Mouse (Mus musculus) neural tube, embryonic 10.5 days (tissue): ENCODE data around the gene Patj.

Source experiments
- DNase-seq: peaks from one replicate; pipeline ENCODE4 v3.0.0-alpha.2; 2017; ENCODE audit warnings: low spot score; ENCODE audit errors: extremely low spot score

Gene Patj

DNA sequence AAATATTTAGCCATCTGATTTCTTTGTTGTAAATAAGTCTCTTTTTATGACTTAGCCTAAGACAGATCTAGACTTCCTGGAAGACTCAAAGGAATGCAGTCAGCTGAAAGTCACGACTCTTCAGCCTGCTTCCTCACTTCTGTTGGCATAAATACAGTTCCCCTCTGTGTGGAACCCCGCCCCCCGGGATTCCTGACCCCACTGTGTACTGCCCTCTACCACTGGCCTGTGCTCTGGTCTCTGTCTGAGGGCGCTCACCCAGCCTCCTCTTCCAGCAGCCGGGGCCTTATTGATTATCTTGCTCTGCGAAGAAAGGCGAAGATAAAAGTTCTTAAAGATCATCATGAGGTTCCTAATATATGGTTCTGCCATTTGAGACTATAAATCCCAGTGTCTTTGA, 258.1 kb downstream of the Patj start:
- no peak for DNase-seq

DNA sequence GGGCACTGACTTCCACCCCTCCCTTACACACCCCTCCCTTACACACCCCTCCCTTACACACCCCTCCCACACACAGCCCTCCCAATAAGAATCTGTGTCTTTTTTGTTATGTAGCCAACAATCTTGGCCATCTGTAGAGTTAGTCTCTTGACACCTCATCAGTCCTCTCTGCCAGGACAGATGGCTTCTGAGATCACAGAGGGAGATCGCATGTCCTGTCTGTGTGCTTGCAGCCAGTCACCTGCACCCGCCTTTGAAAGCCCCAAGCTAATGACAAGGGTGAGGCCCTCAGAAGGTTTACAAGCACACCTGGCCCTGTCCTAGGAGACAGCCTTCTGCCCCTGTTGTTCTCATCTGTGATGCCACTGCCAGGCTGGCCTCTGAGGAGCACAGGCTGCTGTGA, 258.8 kb downstream of the Patj start:
- peak; percentile 23 for DNase-seq

DNA sequence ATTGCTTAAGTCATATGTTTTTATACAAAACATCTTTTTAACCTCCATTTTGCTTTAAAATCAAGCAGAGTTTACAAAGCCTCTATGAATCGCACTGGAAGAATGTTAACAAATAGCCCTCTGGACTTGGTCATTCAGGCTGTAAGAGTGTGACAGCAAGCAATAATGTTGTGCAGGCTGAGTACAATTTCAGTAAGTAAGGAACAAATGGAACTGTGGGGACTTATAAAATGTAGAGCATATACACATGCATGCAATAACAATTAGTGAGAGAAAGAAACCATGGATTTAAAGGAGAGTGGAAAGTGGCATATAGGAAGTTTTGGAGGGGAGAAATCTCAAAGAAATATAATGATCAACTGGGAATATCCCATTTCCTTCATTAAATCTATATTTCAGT, 261.2 kb downstream of the Patj start:
- no peak for DNase-seq

DNA sequence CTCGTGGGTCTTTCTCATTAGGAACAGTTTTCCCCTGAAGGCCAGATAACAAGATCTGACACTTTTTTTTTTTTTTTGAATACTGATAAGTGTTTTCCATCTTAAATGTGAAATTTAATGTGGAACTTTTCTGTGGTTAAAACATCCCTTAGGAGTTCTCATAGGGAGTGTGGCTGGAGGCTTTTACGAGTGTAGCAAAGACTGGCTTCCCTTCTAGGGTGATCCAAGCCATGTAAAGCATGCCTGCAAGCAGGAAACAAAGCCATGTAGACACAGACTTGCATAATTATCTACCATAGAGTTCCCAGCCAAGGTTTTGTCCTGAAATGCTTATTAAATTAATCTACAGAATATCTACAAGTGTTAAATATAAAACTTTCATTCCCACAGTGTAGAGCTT, 263.4 kb downstream of the Patj start:
- no peak for DNase-seq

DNA sequence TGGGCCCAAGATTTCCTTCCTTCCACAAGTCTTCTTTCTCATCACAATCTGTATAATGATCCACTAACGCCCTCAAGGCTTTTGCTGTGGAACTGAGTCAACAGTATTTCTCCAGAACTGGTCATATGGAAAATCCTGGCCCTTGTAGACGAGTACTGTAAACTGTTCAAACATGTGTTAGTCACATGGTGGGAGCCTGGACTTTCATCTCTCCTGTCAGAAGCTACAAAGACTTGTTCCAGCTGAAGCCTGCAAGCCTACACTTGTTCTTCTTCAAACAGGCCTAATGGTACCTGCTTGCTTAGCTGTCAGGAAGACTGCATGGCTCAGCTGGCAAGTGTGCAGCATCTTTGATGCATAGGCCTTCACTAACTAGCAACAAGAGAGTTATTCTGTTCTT, 264.9 kb downstream of the Patj start:
- no peak for DNase-seq

DNA sequence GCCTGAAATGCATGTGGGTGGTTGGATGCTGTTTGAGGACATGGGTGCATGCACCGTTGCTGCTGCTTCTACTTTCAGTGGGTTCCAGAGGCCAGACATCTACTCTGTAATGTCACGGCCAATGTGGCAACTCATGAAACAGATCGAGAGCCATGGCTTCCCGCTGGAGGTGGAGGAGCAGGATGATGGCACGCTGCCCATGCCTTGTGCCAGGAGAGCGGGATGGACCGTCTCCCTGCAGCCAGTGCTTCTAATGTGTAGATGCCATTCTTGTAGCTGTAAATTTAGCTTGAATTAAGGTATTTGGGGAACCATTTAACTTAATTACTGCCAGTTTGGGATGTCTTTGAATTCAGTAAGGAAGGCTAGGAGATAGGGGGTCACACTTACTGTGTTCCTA, 270.3 kb downstream of the Patj start:
- no peak for DNase-seq

DNA sequence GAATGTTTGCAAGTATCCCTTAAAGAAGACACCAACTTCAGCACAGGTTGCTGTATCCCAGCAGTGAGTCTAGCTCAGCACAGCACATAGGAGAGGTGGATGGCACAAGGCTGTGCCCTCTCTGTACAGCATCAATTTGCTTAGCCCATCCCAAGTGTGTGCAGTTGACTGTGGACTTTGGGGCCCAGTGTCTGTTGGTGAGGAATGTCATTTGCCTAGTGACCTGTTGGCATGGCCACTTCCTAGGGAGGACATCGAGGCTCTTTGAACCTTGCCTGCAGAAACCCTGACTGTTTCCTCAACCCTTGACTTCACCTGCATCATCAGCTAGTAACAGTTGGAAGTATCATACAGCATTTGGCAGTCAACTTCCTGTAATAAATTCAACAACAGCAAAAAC, 270.9 kb downstream of the Patj start:
- no peak for DNase-seq

DNA sequence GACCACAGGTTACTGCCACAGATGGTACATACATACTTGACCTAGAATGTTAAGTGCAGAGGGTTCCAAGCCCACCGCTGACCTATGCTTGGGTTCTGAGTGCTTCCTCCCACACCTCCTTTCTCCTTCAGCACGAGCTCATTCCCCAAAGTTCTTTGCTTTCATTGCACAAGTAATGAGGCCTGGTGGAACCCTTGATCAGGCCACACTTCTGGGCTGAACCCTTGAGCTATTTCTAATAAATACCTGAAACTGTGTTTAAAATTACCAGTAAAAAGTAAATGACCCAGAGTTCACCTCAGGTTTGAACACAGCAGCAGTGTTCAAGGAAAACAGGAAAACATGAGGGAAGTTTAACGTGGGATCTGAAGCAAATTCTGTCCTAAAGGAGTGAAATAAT, 271.4 kb downstream of the Patj start:
- DNase-seq: no peak

DNA sequence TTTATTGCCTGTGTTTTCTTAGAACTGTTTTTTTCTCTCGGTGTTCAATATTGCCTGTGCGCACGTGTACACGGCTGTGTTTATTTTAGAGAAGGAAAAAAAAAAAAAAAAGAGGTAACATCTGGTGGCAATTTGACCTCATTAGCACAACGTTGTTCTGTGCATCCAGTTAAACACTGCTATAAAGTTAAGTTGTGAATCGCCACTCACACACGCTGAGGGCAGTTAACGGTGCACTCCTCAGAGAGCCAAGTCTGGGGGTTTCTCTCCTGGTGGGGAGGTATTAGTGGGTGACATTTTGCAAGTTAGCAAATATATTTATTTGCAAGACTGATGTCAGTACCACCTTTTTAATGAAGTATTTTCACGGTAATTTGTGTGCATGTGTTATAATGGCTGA, 281.9 kb downstream of the Patj start:
- DNase-seq: no peak

DNA sequence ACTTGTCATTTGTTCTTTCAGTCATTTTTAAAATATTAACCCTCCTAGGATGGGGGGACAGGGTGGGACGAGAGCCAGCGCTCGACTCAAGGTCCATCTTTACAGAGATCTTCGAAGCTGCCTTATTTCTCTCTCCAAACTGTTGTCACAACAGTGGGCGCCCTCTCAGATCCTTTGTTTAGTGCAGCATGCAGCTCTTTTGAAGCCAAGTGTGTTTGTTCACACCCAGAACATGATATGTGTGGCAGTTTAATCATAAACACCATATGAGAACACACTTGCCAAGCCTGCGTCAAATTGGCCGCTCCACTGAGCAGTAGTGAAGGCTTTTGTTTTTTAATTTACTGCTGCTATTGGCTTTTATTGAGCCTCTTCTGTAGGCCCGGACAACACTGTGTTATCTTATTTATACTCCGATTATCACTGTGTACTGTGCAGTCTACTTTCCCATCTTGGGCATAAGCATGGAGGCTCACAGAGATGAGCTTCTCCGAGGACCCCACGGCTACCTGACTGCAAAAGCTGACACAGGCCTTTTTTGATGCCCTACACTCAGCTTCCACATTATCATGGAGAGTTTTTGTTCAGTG, 291.2 kb downstream of the Patj start:
- no peak for DNase-seq

DNA sequence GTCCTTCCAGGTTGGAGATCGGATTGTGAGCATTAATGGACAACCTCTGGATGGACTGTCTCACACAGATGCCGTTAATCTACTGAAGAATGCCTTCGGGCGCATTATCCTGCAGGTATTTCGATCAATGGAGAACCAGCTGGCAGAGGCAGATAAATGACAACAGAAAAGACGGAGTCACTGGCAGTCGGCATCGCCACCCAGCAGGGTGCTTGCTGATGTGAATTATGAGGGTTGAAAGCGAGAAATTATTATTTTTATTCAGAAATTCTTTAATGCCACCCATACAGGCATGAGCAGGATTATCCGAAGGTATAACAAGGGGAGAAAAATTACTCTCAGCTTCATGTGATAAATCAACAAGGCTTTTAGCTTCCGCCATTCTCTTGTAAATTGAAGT, 292.5 kb downstream of the Patj start:
- no peak for DNase-seq

DNA sequence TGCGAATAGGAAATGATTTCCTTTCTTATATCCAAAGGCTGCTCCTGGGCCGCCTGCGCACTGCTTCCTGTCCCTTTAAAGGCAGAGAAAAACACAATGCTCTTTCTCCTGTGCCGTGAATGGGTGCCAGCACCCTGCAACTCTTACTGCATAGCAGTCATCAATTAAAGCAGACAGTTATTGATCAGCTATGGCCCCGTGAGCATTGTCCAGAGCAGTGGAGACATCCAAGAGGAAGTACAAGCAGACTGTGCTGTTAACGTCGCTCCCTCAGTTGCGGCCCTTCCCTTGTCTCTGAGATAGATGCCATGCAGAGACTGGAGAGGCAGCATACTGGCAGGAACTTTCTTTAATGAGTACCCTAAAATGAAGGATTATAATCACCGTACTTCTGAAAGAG, 292.9 kb downstream of the Patj start:
- DNase-seq: no peak

DNA sequence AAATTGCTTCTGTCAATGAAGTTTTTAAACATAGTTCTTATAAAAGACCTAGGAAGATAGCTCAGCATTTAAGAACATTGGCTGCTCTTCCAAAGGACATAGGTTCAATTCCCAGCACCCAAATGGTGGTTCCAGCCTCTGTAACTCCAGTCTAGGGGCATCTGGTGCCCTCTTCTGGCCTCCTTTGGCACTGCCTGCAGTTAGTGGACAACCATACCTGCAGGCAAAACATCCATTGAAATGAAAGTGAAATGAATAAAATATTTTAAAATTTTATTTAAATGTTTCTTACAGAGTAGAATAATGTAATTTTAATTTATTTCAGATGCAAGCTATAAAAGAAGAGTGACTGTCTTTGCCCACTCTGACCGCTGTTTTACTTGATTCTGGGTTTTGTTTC, 294.4 kb downstream of the Patj start:
- DNase-seq: no peak

DNA sequence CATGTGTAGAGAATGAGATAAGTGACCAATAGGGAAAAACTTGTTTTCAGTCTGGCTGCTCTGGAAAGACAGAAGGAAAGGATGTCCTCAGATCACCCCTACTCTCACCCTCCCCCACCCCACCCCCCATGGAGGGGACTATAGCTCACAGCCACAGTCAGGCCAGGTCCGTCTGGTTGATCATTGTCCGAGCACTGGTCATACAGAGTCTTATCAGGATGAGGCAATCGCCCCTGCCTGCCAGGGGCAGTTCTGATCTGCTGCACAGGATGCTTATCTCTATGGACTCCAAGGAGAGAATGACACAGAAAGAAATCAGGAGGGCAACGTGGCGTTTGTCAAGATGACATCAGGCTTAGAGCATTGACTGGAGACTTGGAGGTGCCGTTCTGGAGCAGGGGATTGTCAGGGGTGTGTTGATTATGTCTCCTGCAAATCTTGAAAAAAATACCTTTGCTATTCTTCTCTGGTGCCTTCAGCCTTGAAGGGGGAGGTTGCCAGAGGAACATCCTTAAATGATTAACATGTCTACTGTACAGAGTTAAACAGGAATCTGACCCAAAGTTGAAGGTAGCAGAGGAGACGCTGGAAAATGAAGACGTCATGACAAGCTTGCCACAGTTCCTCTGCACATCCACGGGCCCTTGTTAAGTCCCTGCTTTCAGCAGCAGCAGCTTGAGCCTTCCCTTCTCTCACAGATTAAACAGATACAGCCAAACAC, 298.0 kb downstream of the Patj start:
- DNase-seq: no peak

DNA sequence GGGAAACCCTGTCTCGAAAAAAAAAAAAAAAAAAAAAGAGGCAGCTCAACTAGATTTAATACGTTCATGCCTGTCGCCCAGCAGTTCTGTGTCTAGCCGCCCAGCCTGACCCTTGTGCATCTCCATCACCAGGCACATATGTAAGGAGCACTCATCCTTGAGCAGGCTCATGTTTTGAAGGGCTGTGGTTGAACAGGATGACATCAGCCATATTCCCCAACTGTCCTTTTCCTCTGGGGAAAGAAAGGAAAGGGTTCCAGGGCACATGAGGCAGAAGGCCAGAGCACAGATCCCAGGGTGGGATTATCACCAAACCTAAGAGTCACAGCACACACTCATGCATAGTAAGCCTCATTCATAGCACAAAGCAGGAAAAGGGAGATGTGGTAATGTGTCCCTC, 302.3 kb downstream of the Patj start:
- DNase-seq: no peak

DNA sequence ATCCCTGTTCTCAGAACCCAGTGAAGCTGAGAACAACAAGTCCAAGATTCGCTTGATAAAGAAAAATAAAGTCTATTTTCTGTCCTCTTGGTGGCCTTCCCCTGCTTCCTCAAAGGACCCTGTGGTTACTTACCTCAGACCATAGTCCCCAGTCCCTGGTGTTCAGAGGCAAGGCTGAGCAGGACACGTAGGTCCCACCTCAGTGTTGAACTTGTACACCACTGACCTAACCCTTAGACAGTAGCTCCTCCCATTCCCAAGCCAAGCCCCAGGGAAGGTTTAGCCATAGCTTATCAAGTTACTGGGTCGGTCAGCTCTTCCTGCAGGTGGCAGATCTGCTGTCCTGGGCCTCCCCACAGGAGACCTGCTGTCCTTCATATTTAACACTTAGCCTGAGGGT, 303.3 kb downstream of the Patj start:
- no peak for DNase-seq

DNA sequence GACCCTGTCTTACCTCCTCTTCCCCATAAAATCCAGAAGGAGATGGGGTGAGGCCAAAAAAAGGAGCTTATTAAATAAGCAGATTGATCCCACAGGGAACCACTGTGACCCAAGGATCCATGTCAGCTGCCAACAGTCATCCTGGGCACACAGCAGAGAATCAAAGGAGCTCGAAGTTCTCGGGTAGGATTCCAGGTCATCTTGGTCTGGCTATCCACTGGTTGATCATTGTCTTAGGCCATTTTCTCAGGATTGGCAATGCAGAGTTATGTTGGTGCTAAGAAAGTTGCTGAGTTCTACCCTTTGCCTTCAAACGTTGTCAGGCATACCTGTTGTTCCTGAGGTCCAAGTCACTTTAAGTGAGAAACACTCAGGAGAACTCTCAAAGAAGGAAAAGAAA, 304.6 kb downstream of the Patj start:
- DNase-seq: no peak

DNA sequence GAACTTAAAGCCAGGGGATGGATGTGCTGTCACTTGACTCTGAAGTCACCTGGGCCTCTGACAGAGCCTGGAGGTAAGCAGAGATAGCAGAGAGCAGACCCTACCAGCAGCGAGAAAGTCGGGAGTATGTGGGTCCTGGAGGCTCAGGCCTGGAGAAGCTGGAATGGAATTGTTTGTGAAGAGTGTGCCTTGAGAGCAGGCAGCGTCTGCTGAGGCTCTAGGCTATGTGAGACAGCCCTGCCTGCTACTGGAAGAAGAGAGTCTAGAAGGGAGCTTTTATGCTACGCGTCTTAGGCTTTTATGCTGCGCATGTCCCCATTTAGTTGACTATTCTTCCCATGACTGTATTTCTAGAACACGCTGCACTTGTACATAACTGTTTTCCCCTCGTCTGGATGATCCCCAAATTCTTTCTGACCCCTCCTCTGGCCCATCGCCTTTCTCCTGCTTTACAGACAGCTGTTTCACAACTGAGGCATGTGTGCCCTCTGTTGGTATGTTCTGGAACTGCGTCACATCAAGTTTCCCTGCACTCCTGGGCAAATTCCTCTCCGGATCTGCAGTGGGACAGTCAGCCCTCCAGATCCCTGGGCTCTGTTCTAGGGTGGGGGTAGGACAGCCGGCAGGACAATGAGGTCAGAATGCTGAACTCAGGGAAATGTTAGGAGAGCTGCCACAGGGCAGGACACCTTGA, 306.8 kb downstream of the Patj start:
- peak; percentile 84 for DNase-seq

DNA sequence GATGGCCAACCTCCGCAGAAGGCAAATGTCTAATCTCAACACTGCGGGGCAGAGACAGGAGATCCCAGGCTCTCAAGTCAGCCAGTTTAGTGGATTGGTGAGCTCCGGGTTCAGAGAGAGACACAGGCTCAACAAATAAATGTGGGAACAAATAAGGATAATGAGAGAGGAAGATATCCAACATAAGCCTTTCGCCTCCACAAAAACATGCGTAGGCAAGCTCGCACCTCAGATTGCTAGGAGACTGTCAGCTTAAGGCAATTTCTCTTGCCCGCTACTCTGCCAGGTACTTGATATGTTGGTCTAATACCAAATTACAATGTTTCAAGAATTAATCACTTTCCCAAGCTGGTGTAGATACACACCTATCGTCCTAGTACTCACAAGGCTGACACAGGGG, 315.3 kb downstream of the Patj start:
- no peak for DNase-seq

DNA sequence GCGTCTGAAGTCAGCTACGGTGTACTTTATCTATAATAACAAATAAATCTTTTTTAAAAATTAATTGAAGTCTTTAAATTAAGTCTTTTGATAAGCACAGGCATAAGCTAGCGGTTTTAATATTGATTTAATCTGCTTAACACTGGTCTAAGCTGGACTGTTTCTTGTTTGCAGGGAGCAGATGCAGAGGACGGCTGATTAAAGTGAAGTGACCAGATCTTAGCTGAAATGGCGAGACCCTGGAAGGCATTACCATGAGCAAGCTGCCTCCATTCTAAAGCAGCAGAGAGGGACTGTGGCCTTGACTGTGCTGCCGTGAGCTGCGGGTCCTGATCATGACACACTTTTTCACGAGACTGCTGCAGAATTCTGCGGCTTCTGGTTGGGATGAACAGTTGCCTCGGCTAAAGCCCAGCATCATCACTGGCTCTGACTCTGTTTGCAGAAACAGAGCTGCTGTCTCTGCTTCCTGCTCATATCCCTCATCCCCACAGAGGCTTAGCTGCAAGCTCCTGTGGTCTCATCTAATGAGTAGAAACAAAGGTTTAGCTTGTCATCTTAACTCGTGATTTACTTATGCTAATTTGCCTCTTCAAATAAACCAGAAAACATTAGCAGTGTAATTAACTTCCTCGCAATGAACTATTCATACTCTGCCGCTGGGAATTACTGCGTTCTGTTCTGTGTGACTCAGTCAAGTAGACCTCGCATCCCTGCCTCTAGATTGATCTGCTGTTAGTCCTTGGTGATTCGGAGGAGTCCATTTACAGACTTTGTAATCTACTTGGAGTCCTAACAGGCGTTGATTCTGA, 322.4 kb downstream of the Patj start:
- DNase-seq: no peak

DNA sequence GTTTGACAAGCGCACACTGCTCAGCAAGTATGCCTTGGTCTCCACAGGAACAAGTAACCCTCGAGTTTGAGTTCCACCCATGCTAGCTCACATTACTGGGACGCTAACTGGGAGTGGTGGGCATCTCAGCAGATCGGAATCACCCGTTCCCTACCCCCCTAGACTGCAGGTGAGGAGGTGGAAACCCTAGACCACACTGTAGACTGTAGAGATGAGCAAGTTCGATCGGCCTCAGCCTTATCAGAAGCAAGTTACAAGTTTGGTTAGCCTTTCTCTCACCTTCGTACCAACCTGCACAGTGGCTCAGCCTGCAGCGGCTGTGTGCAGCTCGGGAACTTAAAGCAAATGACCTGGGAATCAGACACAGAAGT, 322.9 kb downstream of the Patj start:
- DNase-seq: no peak

DNA sequence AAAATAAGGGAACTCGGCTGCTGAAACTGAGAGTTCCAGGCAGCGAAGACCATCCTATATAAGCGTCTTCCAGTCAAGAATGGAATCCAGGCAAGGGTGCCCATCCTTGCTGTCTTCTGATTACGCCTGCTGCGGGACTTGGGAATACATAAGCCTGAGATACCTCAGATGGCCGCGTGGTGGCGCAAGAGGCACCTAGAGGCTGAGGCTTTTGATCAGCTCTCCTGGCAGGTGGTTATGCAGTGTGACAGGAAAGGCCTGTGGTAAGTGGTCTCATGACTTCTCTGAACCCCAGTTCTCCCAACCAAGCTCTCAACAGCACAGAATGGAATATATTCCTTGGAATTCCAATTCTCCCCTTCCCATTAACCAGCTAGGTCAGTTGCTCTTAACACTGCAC, 326.9 kb downstream of the Patj start:
- DNase-seq: peak; percentile 79
